Mouse (Mus musculus) forebrain, embryonic 13.5 days (tissue): ENCODE results near the gene Taok1. TPM values are rescaled to one million over a fixed set of nuclear protein-coding genes. Genes with fewer than 3 reads are reported as not detected.

Source experiments
- ATAC-seq: fragments of 200-750 bp; cut with Nextera tagmentation; 2 replicates; pipeline ENCODE4 v1.8.0; 2017
- H3K27ac ChIP-seq: fragments of 300-500 bp; sonication (generic); 2 replicates; pipeline ENCODE4 v1.5.1; 2015; ENCODE audit warnings: inconsistent platforms, mild to moderate bottlenecking, moderate library complexity
- H3K27me3 ChIP-seq: fragments of 300-500 bp; sonication (generic); 2 replicates; pipeline ENCODE4 v1.6.1; 2015; ENCODE audit warnings: mild to moderate bottlenecking, inconsistent platforms
- H3K36me3 ChIP-seq: fragments of 300-500 bp; sonication (generic); 2 replicates; pipeline ENCODE4 v1.6.1; 2015; ENCODE audit warnings: mild to moderate bottlenecking, inconsistent platforms; ENCODE audit not compliant: poor library complexity, severe bottlenecking
- H3K4me1 ChIP-seq: fragments of 300-500 bp; sonication (generic); 2 replicates; pipeline ENCODE4 v1.6.1; 2015; ENCODE audit warnings: inconsistent platforms
- H3K4me2 ChIP-seq: fragments of 300-500 bp; sonication (generic); 2 replicates; pipeline ENCODE4 v1.6.1; 2015; ENCODE audit warnings: inconsistent platforms, mild to moderate bottlenecking, moderate library complexity
- H3K4me3 ChIP-seq: fragments of 300-500 bp; sonication (generic); 2 replicates; pipeline ENCODE4 v1.5.1; 2015; ENCODE audit warnings: mild to moderate bottlenecking, inconsistent platforms
- H3K9ac ChIP-seq: fragments of 300-500 bp; sonication (generic); 2 replicates; pipeline ENCODE4 v1.6.1; 2015; ENCODE audit warnings: mild to moderate bottlenecking, inconsistent platforms
- H3K9me3 ChIP-seq: fragments of 300-500 bp; sonication (generic); replicated peaks from 2 replicates; pipeline ENCODE4 v1.6.1; 2016; ENCODE audit warnings: inconsistent platforms
- WGBS: fragments of 180-500 bp; shearing (Covaris S2); methylation state at CpG from one replicate; pipeline ENCODE4 v1.1.7; 2015; 5-methylcytosine and 5-hydroxymethylcytosine counted together
- polyA plus RNA-seq: library from polyadenylated mRNA; unstranded; fragments of >200 nt; fragmentation: Nextera tagmentation; extraction: Ambion mirVana; gene quantifications from 2 replicates; pipeline ENCODE4 v1.2.1, GENCODE M21; 2015

Taok1 gene
- polyA plus RNA-seq, 1 experiment from 2014 or later = 25.8 TPM

- H3K4me2 ChIP-seq = no peak overlapping the region
- no peak for ATAC-seq
- no peaks in the 10 kb centered on the region for H3K9me3 ChIP-seq
- H3K27ac ChIP-seq = no peak overlapping the region
- H3K4me1 ChIP-seq = peaks cover 24% of the 10 kb centered on the region
- no peaks in the 10 kb centered on the region for H3K27me3 ChIP-seq
- WGBS = 89% methylated on average over 6 of the region's 6 CpGs
- peaks cover 86% of the 10 kb centered on the region for H3K36me3 ChIP-seq
- no peak overlapping the region for H3K9ac ChIP-seq
- H3K4me3 ChIP-seq = no peak overlapping the region
Observed at GRCm38 (mm10) chr11:77502481-77502880, 105.1 kb downstream of the Taok1 start.

GRCm38 (mm10) chr11:77501971-77502370 is 105.6 kb downstream of the Taok1 start:
- H3K9me3 ChIP-seq = no peaks in the 10 kb centered on the region
- H3K4me1 ChIP-seq = peaks cover 29% of the 10 kb centered on the region
- WGBS = 95% methylated on average over 4 of the region's 4 CpGs
- no peak overlapping the region for H3K4me2 ChIP-seq
- no peaks in the 10 kb centered on the region for H3K27me3 ChIP-seq
- peaks cover 81% of the 10 kb centered on the region for H3K36me3 ChIP-seq
- H3K9ac ChIP-seq = no peak overlapping the region
- H3K27ac ChIP-seq = no peak overlapping the region
- H3K4me3 ChIP-seq = no peak overlapping the region
- no peak for ATAC-seq

GRCm38 (mm10) chr11:77501392-77501791 is 106.2 kb downstream of the Taok1 start:
- peak; percentile 41; the same call in 1 of the 2 replicates for ATAC-seq
- Histone ChIP-seq H3K27ac (0 out of 2 replicates have a peak overlapping the region, but pooled peaks have one; percentile 14), H3K27me3 (no peaks in the 10 kb centered on the region), H3K36me3 (peaks cover 75% of the 10 kb centered on the region), H3K4me3 (no peak overlapping the region), H3K9ac (no peak overlapping the region), H3K9me3 (no peaks in the 10 kb centered on the region), H3K4me1 (peaks cover 31% of the 10 kb centered on the region), H3K4me2 (no peak overlapping the region)
- 25% methylated on average over 5 of the region's 5 CpGs for WGBS

GRCm38 (mm10) chr11:77500361-77501325 is 107.0 kb downstream of the Taok1 start:
- Histone ChIP-seq H3K4me2 (no peak overlapping the region), H3K4me1 (peaks cover 36% of the 10 kb centered on the region), H3K27me3 (no peaks in the 10 kb centered on the region), H3K36me3 (peaks cover 67% of the 10 kb centered on the region), H3K27ac (0 out of 2 replicates have a peak overlapping the region, but pooled peaks have one; percentile 14), H3K4me3 (no peak overlapping the region), H3K9me3 (no peaks in the 10 kb centered on the region), H3K9ac (no peak overlapping the region)
- ATAC-seq = no peak
- WGBS = 79% methylated on average over 17 of the region's 17 CpGs

GRCm38 (mm10) chr11:77499354-77499753 is 108.3 kb downstream of the Taok1 start:
- no peak overlapping the region for H3K4me2 ChIP-seq
- ATAC-seq = no peak
- H3K4me1 ChIP-seq = peaks cover 49% of the 10 kb centered on the region
- no peak overlapping the region for H3K9ac ChIP-seq
- no peak overlapping the region for H3K27ac ChIP-seq
- no peaks in the 10 kb centered on the region for H3K9me3 ChIP-seq
- H3K36me3 ChIP-seq = peaks cover 54% of the 10 kb centered on the region
- 82% methylated on average over 7 of the region's 7 CpGs for WGBS
- H3K4me3 ChIP-seq = no peak overlapping the region
- no peaks in the 10 kb centered on the region for H3K27me3 ChIP-seq

DNA sequence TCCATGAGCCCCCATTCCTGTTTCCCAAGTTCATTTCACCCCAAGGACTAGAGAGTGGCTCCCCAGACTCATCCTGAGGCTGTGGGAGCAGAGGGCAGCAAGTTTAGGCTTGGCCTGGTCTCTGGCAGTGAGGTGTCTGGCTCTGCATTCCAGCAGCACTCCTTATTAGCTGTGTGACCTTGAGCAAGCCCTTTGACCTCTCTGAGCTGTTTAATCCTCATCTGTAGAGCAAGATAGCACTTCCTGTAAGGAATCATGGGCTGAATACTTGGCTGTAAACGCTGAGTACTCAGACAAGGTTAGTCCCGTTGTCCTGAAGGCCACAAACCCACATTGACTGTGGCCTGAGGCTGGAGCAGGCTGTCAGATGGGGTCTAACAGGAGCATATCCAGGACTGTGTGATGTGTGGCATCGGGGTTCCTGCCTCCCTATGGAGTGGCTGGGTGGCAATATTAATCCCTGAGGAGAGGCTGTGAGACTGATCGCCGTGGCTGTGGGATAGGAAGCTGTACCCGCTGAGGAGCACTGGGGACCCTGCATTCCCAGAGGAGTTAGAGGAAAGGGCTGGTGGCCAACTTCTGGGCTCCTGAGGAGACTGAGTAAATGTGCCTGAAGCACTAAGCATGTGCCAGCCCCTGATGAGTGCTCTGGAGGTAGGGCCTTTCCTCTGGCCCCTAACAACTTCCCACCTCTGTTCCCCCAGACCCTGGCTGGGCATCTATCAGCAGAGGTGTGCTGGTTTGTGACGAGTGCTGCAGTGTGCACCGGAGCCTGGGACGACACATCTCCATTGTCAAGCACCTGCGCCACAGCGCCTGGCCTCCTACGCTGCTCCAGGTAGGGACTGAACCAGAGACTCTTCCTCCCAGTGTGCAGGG is 109.1 kb downstream of the Taok1 start:
- H3K27me3 ChIP-seq = no peaks in the 10 kb centered on the region
- H3K9me3 ChIP-seq = no peaks in the 10 kb centered on the region
- peak overlapping the region; percentile 7; the same call in 1 of the 2 replicates for H3K9ac ChIP-seq
- no peak for ATAC-seq
- peak overlapping the region; percentile 44 for H3K27ac ChIP-seq
- H3K4me2 ChIP-seq = no peak overlapping the region
- H3K36me3 ChIP-seq = peaks cover 46% of the 10 kb centered on the region
- H3K4me1 ChIP-seq = peaks cover 55% of the 10 kb centered on the region
- WGBS = 78% methylated on average over 12 of the region's 12 CpGs
- no peak overlapping the region for H3K4me3 ChIP-seq

DNA sequence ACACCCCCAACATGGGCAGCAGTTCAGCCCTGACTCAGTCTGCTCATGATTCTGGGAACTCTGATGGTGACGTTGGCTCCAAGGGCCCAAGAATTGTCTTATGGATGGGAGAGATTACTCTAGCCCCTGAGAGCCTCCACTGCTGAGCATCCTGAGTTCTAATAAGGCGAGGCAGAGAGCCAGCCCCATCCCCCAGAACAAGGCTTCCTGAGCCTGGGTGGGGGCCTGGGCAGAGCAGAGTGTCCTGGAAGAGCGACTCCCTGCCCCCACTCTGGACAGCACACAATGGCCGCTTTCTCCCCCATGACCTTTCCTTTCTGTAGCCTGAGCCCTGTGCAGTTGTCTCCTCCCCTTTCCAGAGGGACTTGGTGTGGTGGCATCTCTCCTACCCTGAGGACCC is 109.8 kb downstream of the Taok1 start:
- no peaks in the 10 kb centered on the region for H3K9me3 ChIP-seq
- H3K4me2 ChIP-seq = no peak overlapping the region
- peaks cover 56% of the 10 kb centered on the region for H3K4me1 ChIP-seq
- no peaks in the 10 kb centered on the region for H3K27me3 ChIP-seq
- no peak for ATAC-seq
- peak overlapping the region; percentile 44 for H3K27ac ChIP-seq
- peaks cover 39% of the 10 kb centered on the region for H3K36me3 ChIP-seq
- H3K9ac ChIP-seq = peak overlapping the region; percentile 7; the same call in 1 of the 2 replicates
- 29% methylated on average over 4 of the region's 4 CpGs for WGBS
- H3K4me3 ChIP-seq = no peak overlapping the region

- Histone ChIP-seq H3K4me1 (peaks cover 61% of the 10 kb centered on the region), H3K9ac (no peak overlapping the region), H3K4me2 (no peak overlapping the region), H3K36me3 (peaks cover 34% of the 10 kb centered on the region), H3K27me3 (no peaks in the 10 kb centered on the region), H3K4me3 (no peak overlapping the region), H3K9me3 (no peaks in the 10 kb centered on the region), H3K27ac (no peak overlapping the region)
- WGBS = 23% methylated on average over 6 of the region's 6 CpGs
- ATAC-seq = no peak
Observed at GRCm38 (mm10) chr11:77497341-77497756, 110.3 kb downstream of the Taok1 start.

- no peaks in the 10 kb centered on the region for H3K9me3 ChIP-seq
- no peak overlapping the region for H3K4me3 ChIP-seq
- H3K9ac ChIP-seq = peak overlapping the region; percentile 98; the same call in 1 of the 2 replicates
- H3K27ac ChIP-seq = no peak overlapping the region; the same call in 1 of the 2 replicates
- H3K4me1 ChIP-seq = peaks cover 70% of the 10 kb centered on the region
- ATAC-seq = no peak
- peak overlapping the region; percentile 99; the same call in 1 of the 2 replicates for H3K4me2 ChIP-seq
- peaks cover 20% of the 10 kb centered on the region for H3K36me3 ChIP-seq
- H3K27me3 ChIP-seq = no peaks in the 10 kb centered on the region
Observed at GRCm38 (mm10) chr11:77495507-77495906, 112.1 kb downstream of the Taok1 start.

GRCm38 (mm10) chr11:77494782-77495181 is 112.8 kb downstream of the Taok1 start:
- Histone ChIP-seq H3K4me2 (peak overlapping the region; percentile 99), H3K4me1 (peaks cover 73% of the 10 kb centered on the region), H3K4me3 (peak overlapping the region; percentile 97), H3K27ac (0 out of 2 replicates have a peak overlapping the region, but pooled peaks have one; percentile 15), H3K9me3 (no peaks in the 10 kb centered on the region), H3K36me3 (peaks cover 13% of the 10 kb centered on the region), H3K9ac (peak overlapping the region; percentile 98), H3K27me3 (no peaks in the 10 kb centered on the region)
- WGBS = 77% methylated on average over 6 of the region's 6 CpGs
- ATAC-seq = no peak

DNA sequence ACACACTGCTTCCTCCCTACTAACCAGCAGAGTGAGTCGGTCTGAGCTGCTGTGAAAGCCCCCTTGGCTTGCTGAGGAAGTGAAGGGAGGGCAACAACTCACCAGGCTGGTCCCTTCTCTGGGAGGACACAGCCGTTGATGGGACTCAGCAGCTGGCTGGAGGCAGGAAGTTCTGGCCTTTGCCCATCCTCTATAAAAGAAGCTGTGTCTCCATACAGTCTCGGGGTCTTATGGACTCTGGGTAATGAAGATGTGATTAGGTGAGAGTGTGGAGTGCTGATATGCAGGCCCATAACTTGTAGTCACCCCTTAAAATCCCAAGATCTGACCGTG is 113.3 kb downstream of the Taok1 start:
- peak overlapping the region; percentile 98 for H3K9ac ChIP-seq
- H3K27me3 ChIP-seq = no peaks in the 10 kb centered on the region
- no peaks in the 10 kb centered on the region for H3K9me3 ChIP-seq
- ATAC-seq = no peak
- peak overlapping the region; percentile 97 for H3K4me3 ChIP-seq
- peak overlapping the region; percentile 85 for H3K27ac ChIP-seq
- peaks cover 73% of the 10 kb centered on the region for H3K4me1 ChIP-seq
- peaks cover 8% of the 10 kb centered on the region for H3K36me3 ChIP-seq
- WGBS = 35% methylated on average over 4 of the region's 4 CpGs
- peak overlapping the region; percentile 99 for H3K4me2 ChIP-seq
